Mouse (Mus musculus) liver, embryonic 12.5 days (tissue): Measurements from ENCODE around the gene Dhx34. TPM values are rescaled to one million over a fixed set of nuclear protein-coding genes. Genes with fewer than 3 reads are reported as not detected.

Source experiments
- ATAC-seq: fragments of 200-750 bp; cut with Nextera tagmentation; 2 replicates; pipeline ENCODE4 v1.8.0; 2017; ENCODE audit warnings: moderate number of reproducible peaks, mild to moderate bottlenecking, moderate library complexity
- H3K27ac ChIP-seq: fragments of 300-500 bp; sonication (generic); 2 replicates; pipeline ENCODE4 v1.5.1; 2016; ENCODE audit warnings: mild to moderate bottlenecking
- H3K27me3 ChIP-seq: fragments of 300-500 bp; sonication (generic); replicated peaks from 2 replicates; pipeline ENCODE4 v1.6.1; 2016; ENCODE audit warnings: mild to moderate bottlenecking, moderate library complexity
- H3K36me3 ChIP-seq: fragments of 300-500 bp; sonication (generic); 2 replicates; pipeline ENCODE4 v1.6.1; 2016; ENCODE audit warnings: mild to moderate bottlenecking, moderate library complexity
- H3K4me1 ChIP-seq: fragments of 300-500 bp; sonication (generic); 2 replicates; pipeline ENCODE4 v1.6.1; 2016
- H3K4me2 ChIP-seq: fragments of 300-500 bp; sonication (generic); 2 replicates; pipeline ENCODE4 v1.6.1; 2016; ENCODE audit warnings: mild to moderate bottlenecking, moderate library complexity
- H3K4me3 ChIP-seq: fragments of 300-500 bp; sonication (generic); 2 replicates; pipeline ENCODE4 v1.5.1; 2016; ENCODE audit warnings: mild to moderate bottlenecking, moderate library complexity
- H3K9ac ChIP-seq: fragments of 300-500 bp; sonication (generic); 2 replicates; pipeline ENCODE4 v1.6.1; 2016; ENCODE audit warnings: mild to moderate bottlenecking, moderate library complexity
- H3K9me3 ChIP-seq: fragments of 300-500 bp; sonication (generic); replicated peaks from 2 replicates; pipeline ENCODE4 v1.6.1; 2016; ENCODE audit warnings: mild to moderate bottlenecking, moderate library complexity
- WGBS: fragments of 180-500 bp; shearing (Covaris S2); methylation state at CpG from one replicate; pipeline ENCODE4 v1.1.7; 2016; ENCODE audit not compliant: insufficient replicate concordance; 5-methylcytosine and 5-hydroxymethylcytosine counted together
- polyA plus RNA-seq: library from polyadenylated mRNA; unstranded; fragments of >200 nt; fragmentation: Nextera tagmentation; extraction: Ambion mirVana; gene quantifications from 2 replicates; pipeline ENCODE4 v1.2.1, GENCODE M21; 2016

Gene Dhx34
- polyA plus RNA-seq, 1 experiment from 2014 or later = 9.5 TPM

DNA sequence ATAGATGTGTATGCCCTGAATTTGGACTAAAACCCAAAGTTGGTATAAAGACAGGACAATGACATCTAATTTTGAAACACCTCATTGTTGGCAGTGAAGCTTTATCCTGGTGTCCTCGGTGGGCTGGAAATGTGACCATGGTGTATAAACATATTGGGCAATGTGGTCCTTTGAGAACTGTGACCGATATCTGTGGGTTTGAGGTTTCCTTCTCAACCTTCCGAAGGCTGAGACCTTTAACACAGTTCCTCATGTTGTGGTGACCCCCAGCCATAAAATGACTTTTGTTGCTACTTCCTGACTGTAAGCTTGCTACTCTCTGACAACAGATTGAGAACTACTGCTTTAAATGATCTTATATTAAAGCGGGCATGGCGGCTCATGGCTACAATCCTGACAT lies 28.9 kb upstream of the Dhx34 start:
- Histone ChIP-seq H3K4me2 (0 out of 2 replicates have a peak overlapping the region, but pooled peaks have one; percentile 8), H3K4me3 (no peak overlapping the region), H3K36me3 (no peaks in the 10 kb centered on the region), H3K27ac (no peak overlapping the region), H3K9ac (no peak overlapping the region; the same call in 1 of the 2 replicates), H3K4me1 (peaks cover 28% of the 10 kb centered on the region), H3K27me3 (no peaks in the 10 kb centered on the region; the same call in 1 of the 2 replicates), H3K9me3 (no peaks in the 10 kb centered on the region)
- WGBS = 19% methylated on average over 5 of the region's 5 CpGs
- no peak for ATAC-seq

DNA sequence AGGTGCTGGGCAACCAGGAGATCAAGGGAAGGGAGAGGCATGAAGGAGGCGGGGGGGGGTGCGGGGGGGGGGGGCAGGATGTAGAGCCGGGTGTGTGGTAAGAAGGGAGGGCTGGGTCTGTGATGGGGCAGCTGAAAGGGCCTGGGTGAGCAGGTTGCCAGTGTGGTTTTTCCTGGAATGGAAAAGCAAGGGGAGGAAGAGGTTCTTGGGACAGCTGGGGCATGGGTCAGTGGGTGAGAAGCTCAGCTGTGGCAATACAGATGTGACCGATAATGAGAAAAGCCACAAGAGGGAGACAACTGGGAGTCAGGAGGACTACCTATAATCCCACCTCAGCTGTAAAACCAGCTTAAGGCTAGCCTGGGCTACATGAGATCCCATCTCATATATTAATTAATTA lies 24.1 kb upstream of the Dhx34 start:
- Histone ChIP-seq H3K4me2 (no peak overlapping the region), H3K27ac (no peak overlapping the region), H3K9me3 (no peaks in the 10 kb centered on the region), H3K9ac (no peak overlapping the region), H3K36me3 (no peaks in the 10 kb centered on the region), H3K4me1 (peaks cover 50% of the 10 kb centered on the region), H3K27me3 (no peaks in the 10 kb centered on the region; the same call in 1 of the 2 replicates), H3K4me3 (no peak overlapping the region)
- WGBS = 29% methylated on average over 1 of the region's 4 CpGs
- ATAC-seq = no peak

DNA sequence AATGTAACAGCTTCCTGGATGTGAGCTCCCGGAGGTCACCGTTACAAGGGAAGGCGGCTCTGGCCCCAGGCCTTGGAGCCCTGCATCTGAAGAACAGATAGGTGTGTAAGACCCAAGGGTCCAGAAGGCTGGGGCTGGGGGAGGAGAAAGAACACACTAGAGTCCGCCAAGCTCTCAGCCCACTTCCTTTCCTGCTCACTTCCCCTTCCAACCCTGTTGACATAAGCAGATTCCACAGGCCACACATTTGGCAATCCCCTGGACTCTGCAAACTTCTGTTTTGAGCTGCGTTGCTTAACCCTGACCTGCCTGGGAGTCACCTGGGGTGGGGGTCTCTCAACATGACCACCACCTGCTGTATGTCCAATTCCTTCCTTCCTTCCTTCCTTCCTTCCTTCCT lies 22.2 kb upstream of the Dhx34 start, which contains the start of gene C5ar2:
C5ar2 (minus strand) TSS at position 88 of the 400 bp plus-strand sequence.
- no peak within 1 kb of the TSS for H3K4me3 ChIP-seq
- no peaks in the 10 kb centered on the region for H3K9me3 ChIP-seq
- H3K4me1 ChIP-seq = peaks cover 64% of the 10 kb centered on the region
- H3K27me3 ChIP-seq = no peaks in the 10 kb centered on the region; the same call in 1 of the 2 replicates
- WGBS = 46% methylated on average over 5 of the region's 5 CpGs
- H3K36me3 ChIP-seq = no peaks in the 10 kb centered on the region
- no peak for ATAC-seq
- no peak within 1 kb of the TSS for H3K4me2 ChIP-seq
- H3K27ac ChIP-seq = peak within 1 kb of the TSS; percentile 60
- H3K9ac ChIP-seq = no peak within 1 kb of the TSS

DNA sequence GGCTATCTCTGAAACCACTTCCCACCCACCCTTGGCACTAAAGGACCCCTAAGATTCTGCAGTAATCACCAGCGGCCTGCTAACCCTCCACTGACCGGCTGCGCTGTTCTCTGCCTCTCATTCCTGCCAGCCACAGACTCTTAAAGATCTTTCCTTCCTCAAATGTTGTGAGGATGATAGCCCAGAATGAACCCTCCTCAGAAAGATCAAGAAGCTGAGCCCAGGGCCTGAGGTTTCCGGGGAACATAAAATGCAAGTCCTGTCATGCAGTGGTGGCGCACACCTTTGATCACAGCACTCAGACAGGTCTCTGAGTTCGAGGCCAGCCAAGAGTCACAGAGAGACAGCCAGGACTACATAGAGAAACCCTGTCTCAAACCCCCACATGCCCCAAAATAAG lies 20.4 kb upstream of the Dhx34 start:
- Histone ChIP-seq H3K36me3 (peaks cover 10% of the 10 kb centered on the region), H3K4me2 (peak overlapping the region; percentile 66), H3K4me1 (peaks cover 61% of the 10 kb centered on the region), H3K4me3 (peak overlapping the region; percentile 14; the same call in 1 of the 2 replicates), H3K27me3 (no peaks in the 10 kb centered on the region), H3K9me3 (no peaks in the 10 kb centered on the region), H3K27ac (peak overlapping the region; percentile 85), H3K9ac (peak overlapping the region; percentile 53)
- no peak for ATAC-seq
- whole genome bisulfite sequencing = 37% methylated on average over 6 of the region's 6 CpGs

DNA sequence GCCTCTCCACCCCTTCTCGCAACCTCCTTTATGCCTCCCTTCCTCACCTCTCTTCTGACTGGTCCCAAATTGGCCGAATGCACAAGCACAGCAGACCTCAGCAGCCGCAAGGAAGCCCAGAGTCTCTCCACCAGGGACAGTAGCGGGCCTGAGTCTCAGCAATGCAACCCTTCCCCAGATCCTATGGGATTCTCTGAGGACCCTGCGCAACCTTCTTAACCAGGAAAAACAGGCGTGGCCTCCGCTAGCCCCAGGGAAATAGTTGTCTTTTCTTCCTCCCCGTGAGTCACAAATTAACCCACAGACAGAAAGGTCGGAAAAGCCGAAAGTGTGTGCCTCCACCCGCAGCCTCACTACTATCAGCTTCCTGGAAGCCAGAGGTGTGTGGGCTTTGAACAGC lies 19.9 kb upstream of the Dhx34 start:
- 26% methylated on average over 11 of the region's 11 CpGs for WGBS
- peak overlapping the region; percentile 53 for H3K9ac ChIP-seq

DNA sequence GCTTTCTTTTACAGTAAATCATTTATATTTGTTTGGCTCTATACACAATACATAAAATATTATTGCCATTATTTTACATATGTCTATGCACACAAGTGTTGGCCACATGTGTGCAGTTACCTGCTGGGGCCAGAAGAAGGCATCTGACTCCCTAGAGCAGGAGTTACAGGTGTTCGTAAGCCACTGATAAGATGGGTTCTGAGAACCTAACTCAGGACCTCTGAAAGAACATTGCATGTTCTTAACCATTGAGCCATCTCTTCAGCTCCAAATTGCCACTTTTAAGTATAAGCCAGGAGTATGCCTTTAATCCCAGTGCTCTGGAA lies 19.1 kb upstream of the Dhx34 start:
- peak; percentile 17; the same call in 1 of the 2 replicates for ATAC-seq
- H3K4me2 ChIP-seq = peak overlapping the region; percentile 66
- H3K4me3 ChIP-seq = no peak overlapping the region
- no peaks in the 10 kb centered on the region for H3K9me3 ChIP-seq
- WGBS = 38% methylated on average over 1 of the region's 1 CpGs
- H3K27me3 ChIP-seq = no peaks in the 10 kb centered on the region
- H3K9ac ChIP-seq = peak overlapping the region; percentile 67; the same call in 1 of the 2 replicates
- H3K27ac ChIP-seq = peak overlapping the region; percentile 85
- H3K4me1 ChIP-seq = peaks cover 57% of the 10 kb centered on the region
- H3K36me3 ChIP-seq = peaks cover 20% of the 10 kb centered on the region

More for the DNA sequence above, 19.9 kb upstream of the Dhx34 start:
- no peak for ATAC-seq
- Histone ChIP-seq H3K4me3 (peak overlapping the region; percentile 14), H3K27me3 (no peaks in the 10 kb centered on the region), H3K9me3 (no peaks in the 10 kb centered on the region), H3K4me1 (peaks cover 61% of the 10 kb centered on the region), H3K4me2 (peak overlapping the region; percentile 66), H3K36me3 (peaks cover 14% of the 10 kb centered on the region), H3K27ac (peak overlapping the region; percentile 85)

DNA sequence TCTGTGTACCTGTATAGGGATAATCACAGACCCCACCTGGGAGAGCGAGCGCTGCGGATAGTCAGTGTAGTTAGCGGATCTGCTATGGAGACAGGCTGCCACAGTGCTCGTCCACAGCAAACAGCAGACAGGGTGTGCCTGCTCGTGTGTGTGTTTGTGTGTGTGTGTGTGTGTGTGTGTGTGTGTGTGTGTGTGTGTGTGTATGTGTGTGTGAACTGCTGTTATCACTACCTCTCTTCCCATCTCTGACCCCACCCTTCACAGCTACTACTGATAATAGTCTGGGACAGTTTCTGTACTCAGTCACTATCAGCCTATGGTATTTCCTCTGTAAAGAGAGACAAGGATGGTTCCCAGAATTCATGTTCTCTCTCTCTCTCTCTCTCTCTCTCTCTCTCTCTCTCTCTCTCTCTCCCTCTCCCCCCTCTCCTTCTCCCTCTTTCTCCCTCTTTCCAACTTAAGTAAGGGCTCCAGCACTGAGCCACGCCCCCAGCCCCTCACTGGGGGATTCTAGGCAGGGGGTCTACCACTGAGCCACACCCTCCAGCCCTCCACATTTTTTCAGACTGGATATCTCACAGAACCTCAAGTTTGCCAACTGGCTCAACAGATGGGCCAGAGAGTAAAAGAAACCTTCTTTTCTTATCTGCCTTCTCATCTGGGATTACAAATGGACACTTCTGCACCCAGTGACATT lies 18.6 kb upstream of the Dhx34 start:
- H3K27ac ChIP-seq = peak overlapping the region; percentile 85
- WGBS = 39% methylated on average over 7 of the region's 7 CpGs
- H3K27me3 ChIP-seq = no peaks in the 10 kb centered on the region
- no peaks in the 10 kb centered on the region for H3K9me3 ChIP-seq
- peak overlapping the region; percentile 67 for H3K9ac ChIP-seq
- H3K4me2 ChIP-seq = peak overlapping the region; percentile 66
- peak; percentile 90 for ATAC-seq
- peak overlapping the region; percentile 46 for H3K4me3 ChIP-seq
- H3K4me1 ChIP-seq = peaks cover 53% of the 10 kb centered on the region
- H3K36me3 ChIP-seq = peaks cover 20% of the 10 kb centered on the region

DNA sequence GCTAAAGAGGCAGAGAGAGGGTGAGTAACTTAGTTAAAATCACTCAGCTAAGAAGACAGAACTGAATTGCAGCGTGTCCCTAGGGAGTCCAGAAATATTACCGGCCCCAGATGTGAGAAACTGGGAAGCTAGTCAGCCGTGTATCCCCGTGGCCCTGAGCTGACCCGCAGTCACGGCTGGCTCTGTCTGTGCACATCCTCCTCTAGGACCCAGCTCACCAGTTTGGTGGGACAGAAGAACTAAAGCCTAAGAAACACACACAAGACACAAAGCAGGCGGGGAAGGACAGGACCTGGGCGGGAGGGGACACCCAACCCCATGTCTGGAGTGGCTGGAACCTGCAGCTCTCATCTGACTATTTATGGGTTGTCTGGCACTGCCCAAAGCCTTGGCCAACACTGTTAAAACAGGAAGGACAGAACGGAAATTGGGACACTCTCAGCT lies 17.7 kb upstream of the Dhx34 start:
- Histone ChIP-seq H3K27me3 (no peaks in the 10 kb centered on the region), H3K4me3 (peak overlapping the region; percentile 46), H3K4me1 (peaks cover 53% of the 10 kb centered on the region), H3K36me3 (peaks cover 20% of the 10 kb centered on the region), H3K4me2 (peak overlapping the region; percentile 66), H3K27ac (peak overlapping the region; percentile 85), H3K9ac (peak overlapping the region; percentile 67), H3K9me3 (no peaks in the 10 kb centered on the region)
- WGBS = 38% methylated on average over 9 of the region's 9 CpGs
- 0 out of 2 replicates have a peak, but pooled peaks have one; percentile 11 for ATAC-seq

DNA sequence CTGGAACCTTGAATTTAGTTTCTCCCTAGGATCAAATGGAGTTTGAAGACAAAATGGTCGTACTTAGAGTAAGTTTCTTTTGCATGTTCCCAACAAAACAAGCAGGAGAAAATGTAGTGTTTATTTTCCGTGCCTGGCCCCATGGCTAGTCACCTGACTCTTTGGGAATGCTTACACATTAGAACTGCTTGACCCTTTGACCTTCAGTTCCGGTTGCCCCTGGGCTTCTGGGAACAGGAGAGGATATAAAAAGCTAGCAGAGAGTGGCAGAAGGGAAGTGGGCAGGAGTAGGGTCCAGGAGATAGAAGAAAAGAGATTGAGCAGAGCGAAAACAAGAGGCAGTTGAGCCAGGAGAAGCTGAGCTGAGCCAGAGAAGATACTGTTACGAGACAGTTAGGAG lies 8.0 kb upstream of the Dhx34 start:
- ATAC-seq = peak; percentile 42; the same call in 1 of the 2 replicates
- H3K9ac ChIP-seq = no peak overlapping the region
- H3K27me3 ChIP-seq = peaks cover 10% of the 10 kb centered on the region
- peaks cover 17% of the 10 kb centered on the region for H3K4me1 ChIP-seq
- H3K4me2 ChIP-seq = no peak overlapping the region
- no peak overlapping the region for H3K4me3 ChIP-seq
- 0 out of 2 replicates have a peak overlapping the region, but pooled peaks have one; percentile 38 for H3K27ac ChIP-seq
- WGBS = 33% methylated on average over 5 of the region's 5 CpGs
- peaks cover 13% of the 10 kb centered on the region for H3K9me3 ChIP-seq
- H3K36me3 ChIP-seq = no peaks in the 10 kb centered on the region

DNA sequence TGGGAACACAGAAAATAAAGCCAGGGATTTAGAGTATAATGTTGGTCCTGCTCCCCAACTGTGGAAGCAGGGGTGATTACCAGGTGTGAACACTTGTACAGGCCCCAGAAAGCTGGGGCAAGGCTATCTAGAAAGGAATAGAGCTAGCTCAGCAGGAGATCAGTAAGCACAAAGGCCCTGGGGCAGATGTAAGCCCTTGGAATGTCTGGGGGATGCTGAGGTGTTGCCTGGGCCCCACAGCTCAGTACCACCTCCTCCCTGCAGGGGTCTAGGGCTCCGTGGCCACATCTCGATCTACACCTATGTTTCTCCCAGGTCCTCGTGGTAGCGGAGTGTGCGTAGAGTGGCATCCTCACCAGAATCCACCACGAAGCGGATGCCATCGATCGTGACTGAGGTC lies 7.9 kb downstream of the Dhx34 start:
- Histone ChIP-seq H3K36me3 (peaks cover 94% of the 10 kb centered on the region), H3K9me3 (no peaks in the 10 kb centered on the region), H3K27ac (no peak overlapping the region), H3K4me1 (no peaks in the 10 kb centered on the region; the same call in 1 of the 2 replicates), H3K4me3 (no peak overlapping the region), H3K4me2 (no peak overlapping the region), H3K27me3 (no peaks in the 10 kb centered on the region), H3K9ac (no peak overlapping the region)
- 85% methylated on average over 9 of the region's 9 CpGs for WGBS
- no peak for ATAC-seq

DNA sequence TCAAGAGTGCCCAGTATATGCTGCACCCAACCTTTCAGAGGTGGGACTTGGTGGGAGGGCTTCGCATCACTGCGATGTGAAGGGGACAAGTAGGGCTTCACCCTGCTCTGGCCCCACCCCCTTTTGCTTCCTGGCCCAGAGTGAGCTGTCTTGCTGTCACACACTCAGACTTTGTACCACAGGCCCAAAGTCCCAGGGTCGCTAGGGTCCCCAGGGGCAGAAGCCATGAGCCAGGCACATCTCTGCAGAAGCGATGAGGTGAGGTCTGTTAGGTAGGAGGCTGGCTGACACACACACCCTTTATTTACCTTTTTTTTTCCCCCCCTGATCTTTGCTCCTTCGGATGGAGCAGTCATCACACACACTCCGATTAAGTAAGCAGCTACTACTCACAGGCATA lies 8.6 kb downstream of the Dhx34 start:
- Histone ChIP-seq H3K9me3 (no peaks in the 10 kb centered on the region), H3K4me3 (no peak overlapping the region), H3K4me2 (no peak overlapping the region), H3K9ac (no peak overlapping the region), H3K36me3 (peaks cover 89% of the 10 kb centered on the region), H3K4me1 (no peaks in the 10 kb centered on the region; the same call in 1 of the 2 replicates), H3K27me3 (no peaks in the 10 kb centered on the region), H3K27ac (no peak overlapping the region)
- peak; percentile 46; the same call in 1 of the 2 replicates for ATAC-seq
- WGBS = 78% methylated on average over 6 of the region's 6 CpGs

DNA sequence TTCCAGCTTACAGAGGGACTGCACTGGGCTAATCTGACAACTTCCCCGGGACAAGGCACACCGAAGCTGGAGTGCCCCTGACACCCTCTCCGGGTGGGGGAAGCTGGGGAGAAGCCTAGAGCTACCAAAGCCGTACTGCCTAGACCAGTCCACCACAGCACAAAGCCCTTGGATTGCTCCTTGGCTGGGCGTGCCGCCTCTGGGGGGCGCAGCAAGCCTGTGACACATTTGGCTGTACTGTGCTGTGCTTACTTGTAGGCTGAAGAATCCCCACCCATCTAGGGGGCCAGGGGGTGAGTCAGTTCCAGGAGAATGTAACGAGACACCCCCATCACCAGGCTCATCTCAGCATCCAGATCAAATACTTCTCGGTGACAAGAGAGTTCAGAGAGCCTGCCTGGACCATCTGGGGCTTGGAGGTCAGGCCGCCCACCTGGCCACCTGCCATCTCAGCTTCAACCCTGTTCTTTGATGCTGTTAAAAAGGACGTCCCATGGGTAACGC lies 10.9 kb downstream of the Dhx34 start:
- Histone ChIP-seq H3K9ac (no peak overlapping the region), H3K9me3 (no peaks in the 10 kb centered on the region), H3K27ac (no peak overlapping the region), H3K4me1 (no peaks in the 10 kb centered on the region; the same call in 1 of the 2 replicates), H3K27me3 (no peaks in the 10 kb centered on the region), H3K4me2 (no peak overlapping the region), H3K36me3 (peaks cover 87% of the 10 kb centered on the region), H3K4me3 (no peak overlapping the region)
- no peak; the same call in 1 of the 2 replicates for ATAC-seq
- WGBS = 60% methylated on average over 12 of the region's 12 CpGs
